Mouse (Mus musculus) kidney, adult 11 months (tissue): ENCODE data around the gene Trim71.

Experiments
- DNase-seq: peaks from one replicate; pipeline ENCODE4 v3.0.0; 2022

Gene Trim71

DNA sequence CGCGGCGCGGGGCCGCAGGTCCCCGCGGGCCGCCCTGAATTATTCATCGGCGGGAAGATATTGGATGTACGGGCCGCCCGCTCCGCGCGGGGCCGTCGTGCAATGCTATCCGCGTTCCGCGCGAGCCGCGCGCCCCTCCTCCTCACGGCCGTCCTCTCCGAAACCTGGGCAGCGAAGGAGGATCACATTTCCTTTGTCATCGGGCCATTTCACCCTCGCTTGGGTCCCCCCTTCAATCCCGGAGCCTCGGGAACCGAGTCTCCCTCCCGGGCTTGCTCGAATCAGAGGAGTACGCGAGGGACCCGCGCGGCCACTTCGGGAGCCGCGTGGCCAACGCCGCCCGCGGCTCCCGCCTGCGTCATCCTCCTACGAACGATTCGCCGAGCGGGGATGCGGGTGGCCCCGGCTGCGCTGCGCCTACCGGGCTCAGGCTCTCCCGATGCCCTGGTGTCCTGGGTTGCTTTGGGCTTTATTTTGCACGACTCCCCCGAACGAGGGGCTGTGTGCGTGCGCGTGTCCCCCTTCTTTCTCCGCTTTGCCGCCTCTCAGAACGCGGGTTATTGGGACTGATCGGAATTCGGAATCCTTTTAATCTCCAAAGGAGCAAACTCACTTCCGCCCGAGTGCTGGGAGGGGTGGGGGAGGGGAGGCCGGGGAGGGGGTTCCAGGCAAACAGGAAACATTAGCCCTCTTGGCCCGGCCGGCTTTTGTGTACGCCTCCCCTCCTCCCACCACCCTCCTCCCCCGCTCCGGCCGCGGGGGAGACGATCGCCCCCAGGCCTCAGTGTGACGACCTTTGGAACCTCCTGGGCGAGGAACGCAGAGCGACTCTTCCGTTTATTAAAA is at the start of gene Trim71:
Trim71 (minus strand) TSS at position 609 of the 846 bp plus-strand sequence.
- DNase-seq = no peak

DNA sequence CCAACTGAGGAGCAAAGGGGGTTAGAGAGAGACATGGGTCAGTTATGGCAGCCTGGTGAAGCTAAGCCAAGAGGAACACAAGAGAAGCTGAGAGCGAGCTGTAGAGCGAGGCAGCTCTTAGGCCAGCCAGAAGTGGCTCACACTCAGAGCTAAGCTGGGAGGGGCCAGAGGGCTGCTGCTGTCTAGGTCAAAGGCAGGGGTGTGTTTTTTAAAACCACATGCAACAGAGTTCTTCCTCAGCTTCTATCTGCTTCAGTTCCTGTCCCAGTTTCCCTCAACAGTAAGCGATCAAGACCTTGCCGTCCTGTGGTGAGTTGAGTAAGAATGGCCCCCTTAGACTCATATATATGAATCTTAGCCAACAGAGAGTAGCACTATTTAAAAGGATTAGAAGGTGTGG is 48.9 kb upstream of the Trim71 start:
- no peak for DNase-seq

- DNase-seq = no peak
These were observed 48.4 kb upstream of the Trim71 start for GRCm38 (mm10) chr9:114612566-114612965.

DNA sequence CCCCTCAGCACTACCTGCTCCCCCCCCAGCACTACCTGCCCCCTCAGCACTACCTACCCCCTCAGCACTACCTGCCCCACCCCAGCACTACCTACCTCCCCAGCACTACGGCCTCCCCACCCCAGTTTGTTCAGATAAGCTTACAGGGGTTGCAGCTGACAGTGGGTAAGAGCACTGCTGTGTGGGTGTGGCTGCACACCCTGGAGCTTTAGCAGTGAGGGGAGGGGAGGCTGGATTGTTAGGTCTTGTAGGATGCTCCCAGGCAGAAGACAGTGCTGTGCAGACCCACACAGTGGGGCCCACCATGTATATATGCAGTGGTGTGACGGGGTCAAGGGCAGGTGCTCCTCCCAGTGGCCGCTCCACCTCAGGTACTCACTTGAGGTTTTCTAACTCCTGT is 46.1 kb upstream of the Trim71 start:
- DNase-seq = no peak

DNA sequence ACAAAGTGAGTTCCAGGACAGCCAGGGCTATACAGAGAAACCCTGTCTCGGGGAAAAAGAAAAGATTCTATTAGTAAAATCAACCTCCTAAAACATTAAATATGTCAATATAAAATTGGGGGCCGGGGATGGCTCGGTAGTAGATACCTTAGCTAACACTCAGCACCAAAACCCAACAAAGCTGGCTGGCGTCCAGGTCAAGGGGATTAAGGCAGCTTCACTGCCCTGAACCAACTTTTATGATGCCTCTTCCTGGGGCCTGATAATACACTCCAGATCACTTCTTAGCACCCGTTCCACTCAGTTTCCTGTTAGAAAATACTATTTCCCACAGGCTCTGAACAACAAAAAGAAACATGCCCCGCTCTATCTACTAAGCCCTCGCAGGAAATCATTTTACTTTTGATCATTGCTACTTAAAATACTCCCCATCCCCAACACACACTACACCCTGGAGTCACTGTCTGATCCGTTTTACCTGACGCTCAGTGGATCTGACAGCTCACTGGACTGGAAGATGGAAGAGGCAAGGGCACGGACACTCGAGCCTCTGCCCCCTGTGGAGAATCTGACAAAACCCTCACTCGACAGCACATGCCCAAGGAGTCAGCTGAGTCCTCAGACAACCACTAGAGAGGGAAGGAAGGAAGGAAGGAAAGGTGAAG is 39.8 kb upstream of the Trim71 start:
- no peak for DNase-seq

DNA sequence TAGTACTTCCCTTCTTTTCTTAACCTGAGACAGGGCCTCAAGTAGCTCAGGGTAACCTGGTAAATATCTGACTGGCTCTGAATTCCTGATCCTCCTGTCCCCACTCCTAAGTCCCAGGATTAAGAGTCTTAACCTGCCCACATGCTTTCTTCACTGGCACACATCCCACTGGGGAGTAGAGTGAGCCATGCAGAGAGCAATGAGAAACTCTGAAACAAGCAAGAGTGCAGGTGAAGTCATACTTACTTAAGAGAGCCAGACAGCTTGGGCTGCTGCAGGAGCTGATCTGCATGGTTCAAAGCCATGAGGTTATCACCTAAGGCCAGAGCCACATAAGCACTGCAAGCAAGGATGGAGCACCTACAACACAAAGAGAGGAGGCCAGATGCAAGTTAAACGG is 36.9 kb upstream of the Trim71 start:
- DNase-seq = peak; percentile 7

DNA sequence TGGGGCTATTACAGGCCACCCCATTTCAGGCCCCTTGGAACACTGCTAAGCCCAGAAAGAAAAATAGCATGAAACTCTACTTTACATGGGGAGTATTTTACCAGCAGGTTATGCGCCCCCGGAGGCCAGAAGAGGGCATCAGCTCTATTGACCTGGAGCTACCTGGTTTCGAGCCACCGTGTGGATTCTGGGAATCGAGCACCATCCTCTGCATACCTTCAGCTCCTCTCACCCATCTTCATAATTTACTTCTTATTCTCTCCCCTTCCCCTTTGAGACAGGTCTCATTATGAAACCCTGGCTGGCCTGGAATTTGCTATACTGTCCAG is 20.8 kb upstream of the Trim71 start:
- DNase-seq = no peak

DNA sequence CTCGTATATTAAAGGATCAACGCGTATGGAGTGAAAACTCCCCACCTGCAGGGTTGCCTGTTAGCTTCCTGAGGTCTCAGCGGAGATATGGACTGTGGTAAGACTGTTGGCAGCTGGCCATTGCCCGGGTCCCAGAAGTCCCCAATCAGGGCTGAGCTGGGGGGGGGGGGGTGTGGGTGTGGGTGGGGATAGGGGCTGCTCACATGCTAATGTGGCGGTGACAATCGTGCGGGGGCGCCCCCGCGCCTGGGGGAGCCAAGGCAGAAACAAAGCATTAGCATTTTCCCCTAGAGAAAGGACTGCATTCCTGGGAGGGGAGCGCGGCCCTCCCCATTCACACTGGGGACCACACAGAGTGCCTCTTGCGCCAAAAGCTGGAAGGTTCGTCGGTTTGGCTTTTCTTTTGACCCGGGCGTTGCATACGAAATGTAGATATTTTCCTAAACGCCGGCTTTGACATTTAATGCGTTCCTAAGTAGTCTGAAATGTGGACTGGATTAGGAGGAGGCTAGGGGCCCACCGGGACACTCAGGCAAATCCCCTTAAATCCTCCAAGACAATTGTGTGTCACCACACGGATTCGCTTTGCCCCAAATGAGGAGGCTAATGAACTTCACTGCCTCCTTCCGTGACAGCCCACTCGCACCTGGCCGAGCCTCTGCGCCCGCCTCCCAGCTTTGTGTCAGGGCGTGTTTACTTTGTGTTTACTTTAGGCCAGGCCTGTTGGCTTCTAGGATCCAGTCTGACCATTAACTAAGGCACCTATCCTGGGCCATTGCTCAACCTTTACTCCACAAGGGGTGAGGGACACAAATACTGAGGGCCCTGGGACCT is 20.2 kb upstream of the Trim71 start:
- peak; percentile 29 for DNase-seq

GRCm38 (mm10) chr9:114583812-114584182 is 19.6 kb upstream of the Trim71 start:
- DNase-seq = peak; percentile 36

DNA sequence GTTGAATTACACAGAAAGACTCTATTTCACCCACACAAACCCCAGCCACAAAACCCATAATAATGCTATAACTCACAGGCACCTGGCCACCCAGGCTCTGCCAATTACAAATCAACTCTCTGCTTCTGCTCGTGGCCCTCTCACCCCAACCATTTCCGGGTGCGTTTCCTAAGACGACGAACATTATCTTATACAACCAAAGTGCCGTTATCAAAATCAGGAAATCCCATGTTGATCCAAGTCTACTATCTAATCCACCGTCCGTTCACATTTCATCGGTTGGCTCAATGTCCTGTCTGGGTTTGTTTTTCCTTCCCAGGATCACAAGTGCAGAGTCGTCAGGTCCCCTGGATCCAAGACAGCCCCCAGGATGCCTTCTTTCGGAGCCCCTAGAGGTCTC is 14.5 kb upstream of the Trim71 start:
- no peak for DNase-seq

GRCm38 (mm10) chr9:114576001-114576400 is 11.8 kb upstream of the Trim71 start:
- DNase-seq = no peak

DNA sequence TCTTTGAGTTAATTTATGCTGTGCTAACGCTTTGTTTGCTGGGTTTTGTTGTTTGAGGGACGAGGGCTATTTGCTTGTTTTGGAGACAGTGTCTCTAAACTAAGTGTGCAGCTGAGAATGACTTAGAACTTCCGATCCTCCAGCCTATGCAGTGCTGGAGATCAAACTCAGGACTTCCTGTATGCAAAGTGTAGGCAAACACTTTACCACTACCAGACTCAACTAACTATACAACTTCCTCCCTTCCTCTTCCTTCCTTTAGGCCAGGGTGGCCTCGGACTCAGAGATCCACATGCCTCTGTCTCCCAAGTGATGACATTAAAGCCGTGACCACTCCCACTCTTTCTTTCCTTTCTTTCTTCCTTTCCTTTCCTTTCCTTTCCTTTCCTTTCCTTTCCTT is 9.4 kb upstream of the Trim71 start:
- no peak for DNase-seq

- DNase-seq = no peak
These were observed 4.7 kb upstream of the Trim71 start for GRCm38 (mm10) chr9:114568682-114569474.

DNA sequence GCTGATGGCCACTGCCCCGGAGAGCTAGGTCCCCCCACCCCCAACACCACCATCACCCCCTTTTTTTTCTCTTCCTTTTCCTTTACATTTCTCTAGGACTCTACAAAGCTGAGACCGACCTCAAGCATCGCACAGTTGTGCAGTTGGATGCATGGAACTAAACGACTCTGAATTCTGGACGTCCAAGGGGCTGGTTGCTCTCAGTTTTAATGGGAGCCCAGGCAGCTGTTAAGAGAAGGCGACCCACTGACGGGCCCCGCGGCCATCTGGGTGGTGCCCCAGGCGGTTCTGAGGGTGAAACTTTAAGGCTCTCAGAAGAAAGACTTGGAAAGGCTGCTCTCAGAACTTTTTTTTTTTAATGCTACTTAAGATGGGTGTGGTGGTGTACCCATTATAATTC is 498 bp upstream of the Trim71 start:
- DNase-seq = no peak

GRCm38 (mm10) chr9:114562919-114563751 is 1.0 kb downstream of the Trim71 start:
- no peak for DNase-seq

GRCm38 (mm10) chr9:114562031-114562918 is 1.9 kb downstream of the Trim71 start:
- DNase-seq = no peak

DNA sequence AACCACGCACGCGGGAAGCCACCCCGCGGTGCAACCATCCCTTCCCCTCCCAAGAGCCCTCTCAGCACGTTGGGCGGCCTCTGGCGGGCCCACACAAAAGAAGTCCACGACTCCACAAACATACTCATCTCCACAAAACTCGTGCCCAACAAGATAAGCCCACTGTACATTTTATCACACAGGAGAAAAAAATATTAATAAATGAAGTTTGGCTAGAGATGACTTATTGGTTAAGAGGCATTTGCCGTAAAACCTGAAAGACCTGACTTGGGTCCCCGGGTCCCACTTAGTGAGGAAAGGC is 2.5 kb downstream of the Trim71 start:
- DNase-seq = no peak

- no peak for DNase-seq
These were observed 3.1 kb downstream of the Trim71 start for GRCm38 (mm10) chr9:114560771-114561670.

DNA sequence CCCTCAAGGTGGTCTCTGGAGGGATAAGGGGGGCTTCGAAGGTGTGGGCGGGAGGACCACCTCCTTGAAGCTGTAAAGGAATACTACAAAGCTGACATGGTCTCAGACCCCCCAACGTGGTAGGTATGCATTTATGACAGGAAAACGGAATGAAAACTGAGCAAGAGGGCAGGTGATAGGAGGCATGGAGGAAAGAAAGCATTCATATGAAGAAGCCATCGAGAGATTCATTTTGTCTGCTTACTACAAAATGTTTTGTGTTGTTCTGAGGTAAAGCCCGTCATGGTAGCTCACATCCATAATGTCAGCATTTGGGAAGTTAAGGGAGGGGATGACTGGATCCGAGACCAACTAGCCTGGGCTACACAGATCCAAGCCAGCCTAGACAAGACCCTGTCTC is 4.0 kb downstream of the Trim71 start:
- DNase-seq = no peak

DNA sequence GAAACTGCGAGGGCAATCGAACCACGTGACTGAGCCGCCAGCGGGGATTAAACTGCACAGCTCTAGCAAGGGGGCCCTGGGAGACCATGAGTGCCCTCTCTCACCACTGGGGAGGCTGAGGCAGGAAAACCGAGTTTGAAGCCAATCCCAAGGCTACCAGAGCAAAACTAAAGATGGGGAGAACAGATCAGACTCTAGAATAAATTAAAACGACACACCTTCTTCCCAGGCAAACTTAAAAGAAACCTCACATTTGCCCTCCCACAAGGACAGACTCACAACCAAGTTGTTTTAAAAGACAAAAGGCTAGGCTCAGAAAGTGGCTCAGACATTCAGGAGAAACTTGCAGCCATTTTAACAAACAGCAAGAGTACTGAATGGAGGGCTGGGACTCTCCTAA is 7.1 kb downstream of the Trim71 start:
- DNase-seq = no peak
